Mouse (Mus musculus) intestine, embryonic 16.5 days (tissue): ENCODE results near the gene D930020B18Rik. TPM values are rescaled to one million over a fixed set of nuclear protein-coding genes. Genes with fewer than 3 reads are reported as not detected.

Experiments
- ATAC-seq: fragments of 200-750 bp; cut with Nextera tagmentation; 2 replicates; pipeline ENCODE4 v1.8.0; 2017; ENCODE audit warnings: moderate TSS enrichment, moderate library complexity
- H3K27ac ChIP-seq: fragments of 300-500 bp; sonication (generic); 2 replicates; pipeline ENCODE4 v1.5.1; 2014; ENCODE audit warnings: mild to moderate bottlenecking, low read length
- H3K27me3 ChIP-seq: fragments of 300-500 bp; sonication (generic); replicated peaks from 2 replicates; pipeline ENCODE4 v1.6.1; 2014; ENCODE audit warnings: low read length, control low read depth, mixed read lengths; ENCODE audit not compliant: control insufficient read depth, insufficient read depth
- H3K36me3 ChIP-seq: fragments of 300-500 bp; sonication (generic); 2 replicates; pipeline ENCODE4 v1.6.1; 2014; ENCODE audit warnings: low read length, control low read depth; ENCODE audit not compliant: control insufficient read depth, insufficient read depth
- H3K4me1 ChIP-seq: fragments of 300-500 bp; sonication (generic); 2 replicates; pipeline ENCODE4 v1.6.1; 2014; ENCODE audit warnings: low read length, control low read depth, mixed read lengths; ENCODE audit not compliant: control insufficient read depth, insufficient read depth
- H3K4me2 ChIP-seq: fragments of 300-500 bp; sonication (generic); 2 replicates; pipeline ENCODE4 v1.6.1; 2014; ENCODE audit warnings: low read depth, low read length, control low read depth
- H3K4me3 ChIP-seq: fragments of 300-500 bp; sonication (generic); 2 replicates; pipeline ENCODE4 v1.5.1; 2014; ENCODE audit warnings: mild to moderate bottlenecking, low read length
- H3K9ac ChIP-seq: fragments of 300-500 bp; sonication (generic); 2 replicates; pipeline ENCODE4 v1.6.1; 2014; ENCODE audit warnings: low read depth, low read length
- H3K9me3 ChIP-seq: fragments of 300-500 bp; sonication (generic); 2 replicates; pipeline ENCODE4 v1.6.1; 2016; ENCODE audit warnings: low read length, control low read depth; ENCODE audit not compliant: control insufficient read depth
- WGBS: fragments of 180-500 bp; shearing (Covaris S2); extraction: QIAGEN DNeasy Blood & Tissue Kit; methylation state at CpG from one replicate; pipeline ENCODE4 v1.1.7; 2014; 5-methylcytosine and 5-hydroxymethylcytosine counted together
- polyA plus RNA-seq: library from polyadenylated mRNA; unstranded; fragments of >200 nt; fragmentation: Nextera tagmentation; extraction: Ambion mirVana; gene quantifications from 2 replicates; pipeline ENCODE4 v1.2.1, GENCODE M21; 2015

D930020B18Rik gene
- polyA plus RNA-seq, 1 experiment from 2014 or later = 0.28 TPM

DNA sequence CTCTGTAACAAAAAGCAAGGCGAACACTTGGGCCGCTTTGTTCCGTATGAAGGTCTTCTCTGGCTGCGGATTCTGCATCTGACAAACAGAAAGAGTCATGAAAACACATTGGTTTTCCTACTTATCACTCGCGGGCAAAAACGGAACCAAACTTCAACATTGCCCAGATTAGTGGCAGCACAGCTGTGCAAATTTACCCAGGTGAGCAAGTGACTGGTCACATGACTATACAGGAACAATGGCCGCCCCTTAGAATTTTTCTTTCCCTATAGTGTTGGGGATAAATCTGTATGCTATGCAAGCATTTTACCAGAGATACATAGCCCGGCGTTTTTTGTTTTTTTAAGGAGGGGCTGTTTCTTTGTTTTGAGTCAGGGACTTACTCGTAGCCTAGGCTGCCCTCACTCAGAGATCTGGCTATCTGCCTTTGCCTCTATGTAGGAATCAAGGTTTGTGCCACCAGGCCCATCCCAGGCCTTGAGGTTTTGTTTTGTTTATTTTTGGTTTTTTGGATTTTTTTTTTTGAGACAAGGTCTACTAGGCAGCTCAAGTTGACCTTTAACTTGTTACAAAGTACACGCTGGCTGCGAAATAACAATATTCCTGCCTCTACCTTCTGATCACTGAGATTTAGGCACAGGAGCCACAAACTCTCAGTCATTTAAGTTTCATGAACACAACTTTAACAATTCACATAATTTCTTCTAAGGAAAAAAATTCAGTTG lies 26.1 kb upstream of the D930020B18Rik start:
- ATAC-seq = no peak
- H3K4me1 ChIP-seq = no peaks in the 10 kb centered on the region
- H3K4me3 ChIP-seq = no peak overlapping the region
- H3K9ac ChIP-seq = no peak overlapping the region
- H3K27me3 ChIP-seq = no peaks in the 10 kb centered on the region
- no peak overlapping the region for H3K4me2 ChIP-seq
- H3K27ac ChIP-seq = no peak overlapping the region
- H3K36me3 ChIP-seq = peaks cover 24% of the 10 kb centered on the region; the same call in 1 of the 2 replicates
- WGBS = 87% methylated on average over 13 of the region's 13 CpGs
- H3K9me3 ChIP-seq = no peaks in the 10 kb centered on the region

GRCm38 (mm10) chr10:121615935-121616334 lies 25.5 kb upstream of the D930020B18Rik start:
- Histone ChIP-seq H3K4me1 (no peaks in the 10 kb centered on the region), H3K27me3 (no peaks in the 10 kb centered on the region), H3K4me2 (no peak overlapping the region), H3K9me3 (no peaks in the 10 kb centered on the region), H3K27ac (no peak overlapping the region), H3K9ac (no peak overlapping the region), H3K4me3 (no peak overlapping the region), H3K36me3 (peaks cover 22% of the 10 kb centered on the region; the same call in 1 of the 2 replicates)
- WGBS = 54% methylated on average over 7 of the region's 7 CpGs
- no peak for ATAC-seq

DNA sequence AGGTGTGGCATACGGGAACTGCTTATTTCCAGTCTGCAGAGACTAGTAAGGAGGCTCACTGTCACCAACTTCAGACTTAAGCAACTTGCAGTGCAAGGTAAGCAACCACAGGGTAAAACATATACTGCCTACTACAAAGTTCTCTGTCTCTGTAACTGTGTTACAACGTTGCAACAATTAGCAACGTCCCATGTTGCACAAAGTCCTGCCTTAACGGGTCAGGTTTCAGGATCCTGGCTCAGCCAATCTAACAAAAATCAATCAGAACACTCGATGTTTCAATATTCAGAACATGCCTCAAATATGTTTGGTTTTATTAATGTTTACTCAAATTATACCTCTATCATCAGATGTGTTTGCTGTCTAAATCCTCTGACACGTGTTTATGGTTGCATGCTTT lies 19.0 kb upstream of the D930020B18Rik start:
- H3K9ac ChIP-seq = no peak overlapping the region
- H3K4me2 ChIP-seq = no peak overlapping the region
- peaks cover 8% of the 10 kb centered on the region for H3K36me3 ChIP-seq
- H3K27me3 ChIP-seq = no peaks in the 10 kb centered on the region
- 85% methylated on average over 6 of the region's 6 CpGs for WGBS
- H3K27ac ChIP-seq = no peak overlapping the region
- H3K9me3 ChIP-seq = no peaks in the 10 kb centered on the region
- peaks cover 9% of the 10 kb centered on the region for H3K4me1 ChIP-seq
- no peak overlapping the region for H3K4me3 ChIP-seq
- no peak for ATAC-seq

DNA sequence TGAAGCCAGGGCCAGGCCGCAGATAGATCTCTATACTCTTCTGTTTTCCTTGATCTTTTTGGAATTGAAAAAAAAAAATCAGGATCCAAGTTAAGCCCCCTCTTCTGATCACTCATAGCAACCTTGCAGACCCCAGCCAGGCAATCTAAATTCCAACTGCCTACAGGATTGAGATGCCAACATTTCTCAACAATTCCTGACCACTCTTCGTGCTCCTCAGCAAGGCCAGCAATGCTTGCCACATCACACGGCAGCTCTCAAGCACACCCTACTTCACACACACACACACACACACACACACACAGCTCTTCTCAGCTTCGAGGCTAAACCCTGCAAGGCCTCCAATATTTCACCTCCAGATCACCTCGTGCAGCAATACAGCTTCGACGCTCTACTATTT lies 17.7 kb upstream of the D930020B18Rik start:
- Histone ChIP-seq H3K4me2 (no peak overlapping the region), H3K27me3 (no peaks in the 10 kb centered on the region), H3K27ac (no peak overlapping the region), H3K4me3 (no peak overlapping the region), H3K4me1 (peaks cover 9% of the 10 kb centered on the region), H3K36me3 (peaks cover 2% of the 10 kb centered on the region; the same call in 1 of the 2 replicates), H3K9ac (no peak overlapping the region), H3K9me3 (no peaks in the 10 kb centered on the region)
- 79% methylated on average over 7 of the region's 7 CpGs for WGBS
- no peak for ATAC-seq

DNA sequence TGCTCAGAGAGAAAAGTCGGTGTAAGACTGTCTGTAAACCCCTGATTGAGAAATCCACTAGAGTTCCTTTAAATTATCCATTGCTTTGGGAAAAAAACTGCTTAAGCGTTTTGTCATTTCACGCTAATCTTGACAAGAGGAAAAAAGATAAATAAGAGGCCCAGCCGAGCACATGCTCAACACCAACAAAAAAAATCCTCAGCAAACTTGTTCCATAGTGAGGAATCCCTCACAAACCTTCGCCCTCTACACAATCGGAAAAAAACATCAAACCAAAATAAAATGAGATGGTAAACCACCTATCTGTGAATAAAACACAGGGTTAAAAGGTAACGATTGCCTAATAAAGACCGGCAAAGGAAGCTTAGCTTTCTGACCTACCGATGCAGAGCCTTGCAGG lies 16.4 kb upstream of the D930020B18Rik start:
- Histone ChIP-seq H3K4me3 (peak overlapping the region; percentile 89), H3K4me1 (peaks cover 9% of the 10 kb centered on the region), H3K9ac (peak overlapping the region; percentile 92), H3K9me3 (no peaks in the 10 kb centered on the region), H3K4me2 (peak overlapping the region; percentile 54), H3K27me3 (no peaks in the 10 kb centered on the region), H3K27ac (no peak overlapping the region; the same call in 1 of the 2 replicates), H3K36me3 (peaks cover 2% of the 10 kb centered on the region; the same call in 1 of the 2 replicates)
- ATAC-seq = no peak
- 7% methylated on average over 9 of the region's 9 CpGs for WGBS

DNA sequence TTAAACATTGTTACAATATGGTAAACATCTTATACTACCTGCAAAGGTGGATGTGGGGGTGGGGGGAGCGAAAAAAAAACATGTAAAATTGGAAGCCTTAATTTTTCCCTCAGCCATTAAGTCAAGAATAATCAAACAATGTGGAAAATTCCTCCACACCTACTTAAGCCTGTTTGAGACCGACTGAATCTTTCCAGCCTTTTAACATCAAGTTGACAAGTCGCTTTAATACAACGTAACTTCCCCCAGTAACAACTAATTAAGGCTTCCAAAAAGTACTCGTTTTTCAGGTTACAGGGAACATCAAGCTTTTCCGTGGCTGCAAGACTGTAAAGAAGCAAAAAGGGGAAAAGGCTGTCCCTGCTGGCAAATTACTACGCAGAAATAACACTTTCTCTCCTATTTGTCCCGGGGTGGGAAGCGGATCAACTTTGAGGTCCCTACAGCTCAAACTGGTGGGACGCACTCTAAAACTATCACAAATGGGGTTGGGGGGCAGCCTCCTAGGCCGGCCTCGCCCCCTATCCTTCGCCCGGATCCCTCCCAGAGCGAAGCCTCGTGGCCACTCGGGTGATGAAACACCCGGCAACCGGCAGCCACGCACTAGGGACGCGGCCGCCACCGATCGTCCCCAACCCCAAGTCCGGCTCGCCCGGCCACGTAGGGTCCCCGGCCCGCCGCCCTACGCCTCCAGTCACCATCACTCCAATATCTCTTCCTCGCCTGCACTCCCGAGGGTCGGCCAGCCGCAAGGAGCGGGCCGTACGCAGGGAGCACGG lies 15.8 kb upstream of the D930020B18Rik start:
- H3K4me3 ChIP-seq = peak overlapping the region; percentile 89
- H3K9ac ChIP-seq = peak overlapping the region; percentile 92
- H3K9me3 ChIP-seq = no peaks in the 10 kb centered on the region
- peak; percentile 64 for ATAC-seq
- H3K36me3 ChIP-seq = peaks cover 2% of the 10 kb centered on the region; the same call in 1 of the 2 replicates
- peak overlapping the region; percentile 94 for H3K27ac ChIP-seq
- peaks cover 9% of the 10 kb centered on the region for H3K4me1 ChIP-seq
- WGBS = under 1% methylated on average over 41 of the region's 41 CpGs
- H3K4me2 ChIP-seq = peak overlapping the region; percentile 54
- H3K27me3 ChIP-seq = no peaks in the 10 kb centered on the region

DNA sequence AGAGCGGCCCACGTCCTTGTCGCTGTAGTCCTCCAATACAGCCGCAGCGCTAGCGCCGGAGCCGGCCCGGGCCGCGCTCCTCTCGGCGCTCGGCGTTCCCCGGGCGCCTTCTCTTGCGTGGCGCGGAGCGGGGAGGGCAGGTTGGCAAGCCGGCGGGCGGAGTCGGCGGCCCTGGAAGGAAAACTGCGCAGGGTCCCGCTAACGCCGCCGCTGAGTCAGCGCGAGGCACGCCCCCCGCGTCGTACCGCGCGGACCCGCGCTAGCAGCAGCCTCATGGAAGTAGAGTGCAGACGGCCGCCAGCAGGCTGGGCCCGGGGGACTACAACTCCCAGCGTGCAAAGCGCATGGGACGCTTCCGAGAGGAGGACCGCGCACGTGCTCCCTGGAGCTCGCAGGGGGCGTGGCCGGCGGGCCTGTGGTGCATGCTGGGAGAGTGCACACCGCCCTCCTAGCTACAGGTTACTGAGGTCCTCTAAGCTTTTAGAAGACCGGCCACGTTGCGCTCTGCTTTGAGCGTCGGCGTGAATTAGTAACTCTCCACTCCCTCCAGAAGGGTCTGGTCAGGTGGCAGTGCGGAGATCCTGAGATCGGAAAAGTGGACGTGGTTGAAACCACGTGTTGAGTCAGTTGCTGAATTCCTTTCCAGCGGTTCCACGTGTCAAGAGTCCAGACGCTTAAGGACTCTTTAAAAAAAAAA lies 15.1 kb upstream of the D930020B18Rik start, which contains the start of gene Xpot:
Xpot (minus strand) TSS at position 147 of the 697 bp plus-strand sequence.
- Histone ChIP-seq H3K9me3 (no peaks in the 10 kb centered on the region), H3K4me3 (peak within 1 kb of the TSS; percentile 89), H3K27me3 (no peaks in the 10 kb centered on the region), H3K36me3 (peaks cover 2% of the 10 kb centered on the region; the same call in 1 of the 2 replicates), H3K4me1 (peaks cover 9% of the 10 kb centered on the region), H3K27ac (peak within 1 kb of the TSS; percentile 94), H3K4me2 (peak within 1 kb of the TSS; percentile 57), H3K9ac (peak within 1 kb of the TSS; percentile 92)
- under 1% methylated on average over 70 of the region's 70 CpGs for WGBS
- ATAC-seq = peak; percentile 100

DNA sequence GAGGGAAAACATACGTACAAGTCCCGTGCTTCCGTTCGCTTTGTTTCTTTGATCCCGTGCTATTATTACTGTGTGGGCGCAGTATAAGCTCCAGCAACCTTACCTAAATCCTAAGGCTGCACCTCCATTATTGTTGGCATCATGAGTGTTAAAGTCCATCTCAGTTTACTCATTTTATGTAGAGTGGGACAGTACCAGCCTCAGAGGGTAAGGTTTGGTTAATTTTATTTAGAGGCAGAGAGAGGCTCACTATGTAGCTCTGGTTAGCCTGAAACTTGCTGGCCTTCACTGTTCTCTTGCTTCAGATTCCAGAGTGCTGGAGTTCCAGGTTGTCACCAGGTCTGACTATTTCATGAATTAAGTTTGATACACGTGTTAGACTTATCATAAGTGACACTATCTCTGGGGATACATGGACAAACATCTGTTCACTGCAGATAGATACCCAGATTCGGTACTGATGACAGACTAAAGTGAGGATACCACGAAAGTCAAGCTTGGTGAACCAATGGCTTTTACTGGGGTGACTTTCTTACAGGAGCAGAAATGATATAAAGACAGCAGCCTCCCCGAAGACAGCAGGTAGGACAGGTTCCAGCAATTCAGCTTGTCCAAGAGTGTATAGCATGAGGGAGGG lies 14.1 kb upstream of the D930020B18Rik start:
- ATAC-seq = no peak

More for the DNA sequence above, 14.1 kb upstream of the D930020B18Rik start:
- WGBS = 81% methylated on average over 10 of the region's 10 CpGs
- H3K36me3 ChIP-seq = no peaks in the 10 kb centered on the region
- H3K9ac ChIP-seq = no peak overlapping the region
- no peaks in the 10 kb centered on the region for H3K27me3 ChIP-seq
- H3K4me1 ChIP-seq = peaks cover 9% of the 10 kb centered on the region
- no peak overlapping the region for H3K27ac ChIP-seq
- H3K9me3 ChIP-seq = no peaks in the 10 kb centered on the region
- H3K4me3 ChIP-seq = no peak overlapping the region; the same call in 1 of the 2 replicates
- H3K4me2 ChIP-seq = peak overlapping the region; percentile 57; the same call in 1 of the 2 replicates
